Mouse (Mus musculus): Measurements from ENCODE around the gene Gm4767.
A peak's percentile ranks its signal among the peaks of the same experiment; 100 is the strongest.
"Not testable (repeated sequence)": the region's sequence is repeated elsewhere in the genome, so short reads cannot be mapped to it uniquely, and the experiment has no call there.

Gm4767 gene

GRCm38 (mm10) chr10:81811899-81812298 lies at the start of gene Gm4767:
Gm4767 (plus strand) TSS chr10:81812186.
- peak; percentile 3 for DNase-seq (ENCODE audit: low spot score)

GRCm38 (mm10) chr10:81770506-81771403 lies 41.2 kb upstream of the Gm4767 start, which contains the start of gene Gm3055:
Gm3055 (minus strand) TSS chr10:81771161.
- not testable (repeated sequence) for DNase-seq (ENCODE audit: low spot score)

DNA sequence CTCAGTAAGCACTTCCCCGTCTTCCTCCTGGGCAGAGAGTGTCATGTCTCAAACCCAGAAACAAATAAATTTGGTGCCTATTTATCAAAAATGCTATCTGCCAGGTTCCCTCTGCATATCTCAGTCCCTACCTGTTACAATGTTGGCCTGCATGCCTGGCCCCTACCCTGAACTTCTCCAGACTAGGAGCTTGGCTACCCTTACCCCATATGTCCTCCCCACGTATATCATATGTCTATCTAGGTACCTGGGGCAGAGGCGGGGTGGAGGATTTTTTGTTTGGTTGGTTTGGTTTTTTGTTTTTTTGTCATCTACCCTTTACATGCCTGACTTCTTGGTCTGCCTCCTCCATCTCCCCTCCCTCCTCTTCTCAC lies 40.6 kb upstream of the Gm4767 start:
- DNase-seq (ENCODE audit: low spot score): not testable (repeated sequence)

- not testable (repeated sequence) for DNase-seq (ENCODE audit: low spot score)
Observed at GRCm38 (mm10) chr10:81846219-81846618, 34.2 kb downstream of the Gm4767 start.

- not testable (repeated sequence) for DNase-seq (ENCODE audit: low spot score)
Observed at GRCm38 (mm10) chr10:81863409-81864407, 51.7 kb downstream of the Gm4767 start, which contains the start of gene Gm32687. Gm32687 (plus strand) TSS chr10:81863934.

Data from embryo, embryonic 10 days (tissue).